Mouse (Mus musculus): ENCODE measurements around the gene Cnn3. TPM values are rescaled to one million over a fixed set of nuclear protein-coding genes. Genes with fewer than 3 reads are reported as not detected.

The Cnn3 gene
- polyA plus RNA-seq, 1 experiment from 2014 or later, result 954 TPM

DNA sequence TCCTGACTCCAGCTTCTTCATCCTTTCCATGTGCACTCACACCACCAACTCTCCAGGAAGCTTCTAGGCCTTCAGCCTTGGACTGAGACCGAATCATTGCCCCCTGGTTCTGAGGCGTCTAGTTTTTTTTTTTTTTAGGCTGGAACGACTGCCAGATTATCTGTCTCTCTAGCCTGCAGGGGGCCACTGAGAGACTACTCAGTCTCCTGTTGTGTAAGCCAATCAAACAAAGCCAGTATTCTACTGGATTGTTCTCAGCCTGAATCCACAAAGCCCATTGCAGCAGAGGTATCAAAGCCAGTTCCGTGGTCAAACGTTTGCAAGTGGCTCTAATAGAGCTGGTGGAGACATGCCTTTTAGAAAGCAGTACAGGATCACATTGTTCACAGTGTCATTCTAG lies 22.8 kb upstream of the Cnn3 start:
- no peaks in the 10 kb centered on the region for H3K27me3 ChIP-seq (ENCODE audit: insufficient read depth, poor library complexity, severe bottlenecking)

DNA sequence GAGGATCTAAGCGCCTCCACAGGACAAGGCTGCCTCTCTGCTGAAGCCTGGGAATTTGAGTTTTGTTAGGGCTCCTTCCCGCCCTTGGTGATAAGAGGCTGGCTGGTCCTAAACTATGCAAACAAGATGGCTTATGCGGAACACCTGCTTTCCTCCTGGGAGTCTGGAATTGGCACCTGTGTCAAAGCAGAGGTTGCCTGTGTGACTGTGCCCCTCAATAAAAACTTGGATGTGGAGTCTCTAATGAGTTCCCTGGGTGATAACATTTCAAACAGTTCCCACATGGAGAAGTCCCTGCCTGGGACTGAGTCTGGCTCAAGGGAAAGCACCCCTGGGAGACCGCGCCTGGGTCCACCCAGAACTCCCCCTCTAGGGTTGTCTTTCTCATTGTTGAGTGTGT lies 21.2 kb upstream of the Cnn3 start:
- H3K4me1 ChIP-seq (replicated peaks), result peaks cover 3% of the 10 kb centered on the region; the same call in 1 of the 2 replicates
- DNase-seq (ENCODE audit: low spot score), result no peak
- 89% methylated on average over 5 of the region's 5 CpGs for WGBS

More for the DNA sequence above, 22.8 kb upstream of the Cnn3 start:
- Histone ChIP-seq H3K9me3 (no peaks in the 10 kb centered on the region), H3K36me3 (no peaks in the 10 kb centered on the region), H3K27ac (no peak overlapping the region), H3K4me3 (no peak overlapping the region), H3K4me1 (replicated peaks) (peaks cover 3% of the 10 kb centered on the region; the same call in 1 of the 2 replicates)
- DNase-seq (ENCODE audit: low spot score), result no peak
- WGBS, result 30% methylated on average over 5 of the region's 5 CpGs

DNA sequence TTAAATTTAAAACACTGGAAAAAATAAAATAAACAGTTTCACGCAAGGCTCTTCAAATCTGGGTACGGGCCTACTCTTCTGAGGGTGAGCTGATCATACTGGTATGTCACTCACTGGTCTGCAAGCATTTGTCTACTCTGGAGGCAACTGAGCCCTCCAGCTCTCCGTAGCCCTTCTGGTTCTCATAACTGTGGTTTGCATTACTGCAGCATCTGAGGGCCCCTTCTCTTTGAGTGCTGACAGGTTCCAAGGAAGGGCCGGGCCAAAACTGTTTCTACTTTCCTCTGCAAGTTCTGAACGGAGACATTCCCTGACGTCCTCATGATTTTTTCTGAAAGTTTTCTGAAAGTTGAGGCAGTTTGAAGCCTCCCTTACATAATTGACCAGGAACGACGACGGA lies 18.9 kb upstream of the Cnn3 start:
- Histone ChIP-seq H3K9me3 (no peaks in the 10 kb centered on the region), H3K27me3 (ENCODE audit: insufficient read depth, poor library complexity, severe bottlenecking) (no peaks in the 10 kb centered on the region), H3K27ac (no peak overlapping the region), H3K36me3 (no peaks in the 10 kb centered on the region), H3K4me3 (no peak overlapping the region), H3K4me1 (replicated peaks) (peaks cover 3% of the 10 kb centered on the region; the same call in 1 of the 2 replicates)
- WGBS, result 78% methylated on average over 9 of the region's 9 CpGs
- DNase-seq (ENCODE audit: low spot score), result no peak

More for the DNA sequence above, 21.2 kb upstream of the Cnn3 start:
- Histone ChIP-seq H3K36me3 (no peaks in the 10 kb centered on the region), H3K27ac (no peak overlapping the region), H3K4me3 (no peak overlapping the region), H3K9me3 (no peaks in the 10 kb centered on the region), H3K27me3 (ENCODE audit: insufficient read depth, poor library complexity, severe bottlenecking) (no peaks in the 10 kb centered on the region)

DNA sequence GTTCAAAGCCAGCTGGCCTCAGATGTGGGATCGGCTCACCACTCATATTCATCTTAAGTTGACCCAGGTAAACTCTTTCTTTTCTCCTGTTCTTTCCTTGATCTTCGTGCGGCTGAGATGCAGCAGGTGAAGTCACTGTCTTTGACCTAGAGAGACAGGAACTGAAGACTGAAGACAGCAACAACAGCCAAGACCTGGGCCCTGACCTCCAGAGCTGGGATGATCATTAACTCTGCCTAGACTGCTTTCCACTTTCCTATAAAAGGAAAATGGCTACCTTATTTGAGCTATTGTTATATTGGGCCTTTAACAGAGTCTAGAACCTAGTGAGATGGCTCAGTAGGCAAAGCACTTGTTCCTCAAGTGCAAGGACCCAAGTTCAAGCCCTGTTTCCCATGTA lies 17.9 kb upstream of the Cnn3 start:
- no peak overlapping the region for H3K27ac ChIP-seq
- no peak for DNase-seq (ENCODE audit: low spot score)
- no peak overlapping the region for H3K4me3 ChIP-seq
- no peaks in the 10 kb centered on the region for H3K9me3 ChIP-seq
- 90% methylated on average over 3 of the region's 3 CpGs for WGBS
- peaks cover 3% of the 10 kb centered on the region; the same call in 1 of the 2 replicates for H3K4me1 ChIP-seq (replicated peaks)
- no peaks in the 10 kb centered on the region for H3K27me3 ChIP-seq (ENCODE audit: insufficient read depth, poor library complexity, severe bottlenecking)
- no peaks in the 10 kb centered on the region for H3K36me3 ChIP-seq

- H3K36me3 ChIP-seq, result no peaks in the 10 kb centered on the region
- no peaks in the 10 kb centered on the region for H3K4me1 ChIP-seq (replicated peaks)
- no peak overlapping the region for H3K4me3 ChIP-seq
- no peak overlapping the region for H3K27ac ChIP-seq
- DNase-seq (ENCODE audit: low spot score), result no peak
- 86% methylated on average over 6 of the region's 6 CpGs for WGBS
- no peaks in the 10 kb centered on the region for H3K9me3 ChIP-seq
- no peaks in the 10 kb centered on the region for H3K27me3 ChIP-seq (ENCODE audit: insufficient read depth, poor library complexity, severe bottlenecking)
Observed at GRCm38 (mm10) chr3:121411450-121411849, 14.8 kb upstream of the Cnn3 start.

GRCm38 (mm10) chr3:121416171-121417154 lies 9.8 kb upstream of the Cnn3 start:
- Histone ChIP-seq H3K4me1 (replicated peaks) (peaks cover 26% of the 10 kb centered on the region), H3K36me3 (no peaks in the 10 kb centered on the region), H3K27me3 (ENCODE audit: insufficient read depth, poor library complexity, severe bottlenecking) (no peaks in the 10 kb centered on the region), H3K4me3 (no peak overlapping the region), H3K27ac (no peak overlapping the region), H3K9me3 (no peaks in the 10 kb centered on the region)
- DNase-seq (ENCODE audit: low spot score), result no peak
- 73% methylated on average over 5 of the region's 5 CpGs for WGBS

GRCm38 (mm10) chr3:121417379-121418250 lies 8.7 kb upstream of the Cnn3 start:
- Histone ChIP-seq H3K27me3 (ENCODE audit: insufficient read depth, poor library complexity, severe bottlenecking) (no peaks in the 10 kb centered on the region), H3K27ac (peak overlapping the region; percentile 45), H3K9me3 (no peaks in the 10 kb centered on the region), H3K4me1 (replicated peaks) (peaks cover 26% of the 10 kb centered on the region), H3K4me3 (no peak overlapping the region), H3K36me3 (no peaks in the 10 kb centered on the region)
- WGBS, result 58% methylated on average over 14 of the region's 14 CpGs
- DNase-seq (ENCODE audit: low spot score), result peak; percentile 12

DNA sequence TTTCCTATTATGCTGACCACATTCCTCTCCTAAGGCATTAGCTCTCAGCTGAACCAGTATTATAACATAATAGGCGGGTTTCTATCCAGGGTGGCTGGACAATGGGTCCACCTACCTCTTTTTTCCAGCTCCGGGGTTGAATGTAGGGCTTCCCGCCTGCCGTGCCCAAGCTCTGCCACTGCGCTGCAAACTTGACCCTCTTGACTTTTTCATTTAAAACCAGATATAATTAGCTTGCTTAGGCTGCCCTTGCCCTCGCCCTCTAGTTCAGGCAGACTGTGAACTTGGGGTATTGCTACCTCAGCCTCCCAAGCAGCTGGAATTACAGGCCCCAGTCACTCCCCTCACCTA lies 8.1 kb upstream of the Cnn3 start:
- Histone ChIP-seq H3K4me1 (replicated peaks) (peaks cover 26% of the 10 kb centered on the region), H3K36me3 (no peaks in the 10 kb centered on the region), H3K9me3 (no peaks in the 10 kb centered on the region), H3K27ac (0 out of 2 replicates have a peak overlapping the region, but pooled peaks have one; percentile 14), H3K27me3 (ENCODE audit: insufficient read depth, poor library complexity, severe bottlenecking) (no peaks in the 10 kb centered on the region), H3K4me3 (no peak overlapping the region)
- DNase-seq (ENCODE audit: low spot score), result peak; percentile 34
- WGBS, result 17% methylated on average over 6 of the region's 6 CpGs

- H3K4me1 ChIP-seq (replicated peaks), result peaks cover 26% of the 10 kb centered on the region
- H3K9me3 ChIP-seq, result no peaks in the 10 kb centered on the region
- H3K27me3 ChIP-seq (ENCODE audit: insufficient read depth, poor library complexity, severe bottlenecking), result no peaks in the 10 kb centered on the region
- no peak for DNase-seq (ENCODE audit: low spot score)
- 79% methylated on average over 9 of the region's 9 CpGs for WGBS
- no peak overlapping the region for H3K4me3 ChIP-seq
- no peak overlapping the region for H3K27ac ChIP-seq
- H3K36me3 ChIP-seq, result no peaks in the 10 kb centered on the region
Observed at GRCm38 (mm10) chr3:121418850-121419435, 7.4 kb upstream of the Cnn3 start.

GRCm38 (mm10) chr3:121422405-121422804 lies 3.9 kb upstream of the Cnn3 start:
- H3K36me3 ChIP-seq, result no peaks in the 10 kb centered on the region
- no peak for DNase-seq (ENCODE audit: low spot score)
- peaks cover 33% of the 10 kb centered on the region for H3K4me1 ChIP-seq (replicated peaks)
- H3K9me3 ChIP-seq, result no peaks in the 10 kb centered on the region
- WGBS, result 87% methylated on average over 8 of the region's 8 CpGs
- no peak overlapping the region for H3K4me3 ChIP-seq
- no peak overlapping the region for H3K27ac ChIP-seq
- peaks cover 12% of the 10 kb centered on the region for H3K27me3 ChIP-seq (ENCODE audit: insufficient read depth, poor library complexity, severe bottlenecking)

- WGBS, result under 1% methylated on average over 93 of the region's 93 CpGs
- Histone ChIP-seq H3K4me1 (replicated peaks) (peaks cover 49% of the 10 kb centered on the region), H3K4me3 (peak overlapping the region; percentile 90), H3K27ac (peak overlapping the region; percentile 100), H3K36me3 (peaks cover 18% of the 10 kb centered on the region), H3K27me3 (ENCODE audit: insufficient read depth, poor library complexity, severe bottlenecking) (peaks cover 12% of the 10 kb centered on the region), H3K9me3 (no peaks in the 10 kb centered on the region)
- peak; percentile 87 for DNase-seq (ENCODE audit: low spot score)
Observed at GRCm38 (mm10) chr3:121426621-121427519, 573 bp downstream of the Cnn3 start.

GRCm38 (mm10) chr3:121427520-121427908 lies 1.2 kb downstream of the Cnn3 start:
- Histone ChIP-seq H3K9me3 (no peaks in the 10 kb centered on the region), H3K36me3 (peaks cover 24% of the 10 kb centered on the region), H3K27ac (peak overlapping the region; percentile 100), H3K4me1 (replicated peaks) (peaks cover 56% of the 10 kb centered on the region), H3K4me3 (peak overlapping the region; percentile 90), H3K27me3 (ENCODE audit: insufficient read depth, poor library complexity, severe bottlenecking) (peaks cover 12% of the 10 kb centered on the region)
- peak; percentile 90 for DNase-seq (ENCODE audit: low spot score)
- WGBS, result 0% methylated on average over 13 of the region's 13 CpGs

Measured in hindbrain, embryonic 10.5 days (tissue).